Mouse (Mus musculus): ENCODE data around the gene Mex3d.

DNA sequence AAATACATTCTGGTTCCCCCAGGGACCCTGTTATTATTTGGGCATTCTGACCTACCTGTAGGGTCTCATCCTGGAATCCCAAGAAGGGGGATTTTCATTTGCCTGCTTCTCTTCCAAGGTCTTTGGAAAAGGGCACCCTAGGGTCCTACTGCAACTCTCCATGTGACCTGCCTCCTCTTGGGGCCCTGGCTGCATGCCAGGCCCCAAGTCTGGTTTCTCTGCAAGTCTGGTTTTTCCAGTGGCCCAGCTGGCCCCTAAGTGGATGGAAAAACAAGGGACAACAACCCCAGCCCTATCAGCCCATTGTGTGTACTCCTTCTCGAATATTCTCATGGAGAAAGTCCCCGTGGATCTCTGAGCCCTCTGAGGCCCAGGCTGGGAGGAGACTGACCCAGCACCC is 56.6 kb downstream of the Mex3d start:
- TF ChIP-seq POLR2A (IDR thresholded peaks at IDR 0.05; ENCODE audit: low read depth, low read length) = no peak
- TF ChIP-seq CTCF (conservative IDR thresholded peaks at IDR 0.05; ENCODE audit: insufficient read depth, insufficient read length, low read depth, low read length) = no peak
